Mouse (Mus musculus) liver, adult 2 months (tissue): ENCODE data around the gene Uckl1. TPM values are rescaled to one million over a fixed set of nuclear protein-coding genes. Genes with fewer than 3 reads are reported as not detected.
A peak's percentile ranks its signal among the peaks of the same experiment; 100 is the strongest.

Source experiments
- DNase-seq: peaks from one replicate; pipeline ENCODE4 v3.0.0-alpha.2; 2011; ENCODE audit warnings: low read depth, low spot score; ENCODE audit errors: extremely low read depth
- H3K27ac ChIP-seq: fragments of 200-500 bp; replicated peaks from 2 replicates; pipeline ENCODE4 v1.5.1; 2012; ENCODE audit warnings: low read depth, mild to moderate bottlenecking, control low read depth, inconsistent platforms, low read length; ENCODE audit not compliant: insufficient read depth
- H3K27me3 ChIP-seq: fragments of 200-500 bp; 2 replicates; pipeline ENCODE4 v1.6.1; 2012; ENCODE audit warnings: mild to moderate bottlenecking, moderate library complexity, low read length, inconsistent platforms; ENCODE audit not compliant: control insufficient read depth, insufficient read depth
- H3K36me3 ChIP-seq: fragments of 200-500 bp; 2 replicates; pipeline ENCODE4 v1.6.1; 2012; ENCODE audit warnings: low read length, inconsistent platforms; ENCODE audit not compliant: control insufficient read depth, insufficient read depth
- H3K4me1 ChIP-seq: fragments of 200-500 bp; 2 replicates; pipeline ENCODE4 v1.6.1; 2011; ENCODE audit warnings: low read length; ENCODE audit not compliant: control insufficient read depth, insufficient read depth
- H3K4me3 ChIP-seq: fragments of 200-500 bp; 2 replicates; pipeline ENCODE4 v1.5.1; 2011; ENCODE audit warnings: low read depth, mild to moderate bottlenecking, control low read depth, low read length, moderate library complexity; ENCODE audit not compliant: insufficient read depth
- H3K79me2 ChIP-seq: fragments of 200-500 bp; 2 replicates; pipeline ENCODE4 v1.6.1; 2012; ENCODE audit warnings: inconsistent platforms, mild to moderate bottlenecking, low read length, moderate library complexity; ENCODE audit not compliant: control insufficient read depth, insufficient read depth
- H3K9ac ChIP-seq: fragments of 200-500 bp; 2 replicates; pipeline ENCODE4 v1.6.1; 2012; ENCODE audit warnings: low read depth, mild to moderate bottlenecking, control low read depth, inconsistent platforms, low read length
- CTCF ChIP-seq: fragments of 200-500 bp; IDR thresholded peaks from 2 replicates; pipeline ENCODE4 v1.5.1; 2011; ENCODE audit warnings: low read depth, low read length, control low read depth
- POLR2A ChIP-seq: fragments of 200-500 bp; IDR thresholded peaks from 2 replicates; pipeline ENCODE4 v1.6.1; 2011; ENCODE audit warnings: low read length, control low read depth; ENCODE audit not compliant: insufficient read depth; ENCODE audit errors: extremely low read depth
- WGBS: fragments of 180-500 bp; shearing (Covaris S2); methylation state at CpG from one replicate; pipeline ENCODE4 v1.1.7; 2018; 5-methylcytosine and 5-hydroxymethylcytosine counted together
- polyA plus RNA-seq: library from polyadenylated mRNA; depleted of rRNA; stranded (reverse); fragments of >200 nt; gene quantifications from 2 replicates; pipeline ENCODE4 v1.2.3, GENCODE M21; 2012
- total RNA-seq: library from RNA; depleted of rRNA; stranded (reverse); fragments of >200 nt; gene quantifications from 2 replicates; pipeline ENCODE4 v1.2.3, GENCODE M21; 2014

The Uckl1 gene
- total and polyA plus RNA-seq, 2 experiments: 30.9 to 90.1 TPM

GRCm38 (mm10) chr2:181597378-181598061 is 12.8 kb upstream of the Uckl1 start:
- Histone ChIP-seq H3K36me3 (no peaks in the 10 kb centered on the region), H3K79me2 (peaks cover 5% of the 10 kb centered on the region; the same call in 1 of the 2 replicates), H3K4me3 (no peak overlapping the region), H3K27ac (no peak overlapping the region), H3K27me3 (no peaks in the 10 kb centered on the region), H3K4me1 (peaks cover 5% of the 10 kb centered on the region), H3K9ac (no peak overlapping the region)
- DNase-seq: no peak
- no peak for TF ChIP-seq POLR2A
- no peak for TF ChIP-seq CTCF
- 88% methylated on average over 7 of the region's 7 CpGs for WGBS

DNA sequence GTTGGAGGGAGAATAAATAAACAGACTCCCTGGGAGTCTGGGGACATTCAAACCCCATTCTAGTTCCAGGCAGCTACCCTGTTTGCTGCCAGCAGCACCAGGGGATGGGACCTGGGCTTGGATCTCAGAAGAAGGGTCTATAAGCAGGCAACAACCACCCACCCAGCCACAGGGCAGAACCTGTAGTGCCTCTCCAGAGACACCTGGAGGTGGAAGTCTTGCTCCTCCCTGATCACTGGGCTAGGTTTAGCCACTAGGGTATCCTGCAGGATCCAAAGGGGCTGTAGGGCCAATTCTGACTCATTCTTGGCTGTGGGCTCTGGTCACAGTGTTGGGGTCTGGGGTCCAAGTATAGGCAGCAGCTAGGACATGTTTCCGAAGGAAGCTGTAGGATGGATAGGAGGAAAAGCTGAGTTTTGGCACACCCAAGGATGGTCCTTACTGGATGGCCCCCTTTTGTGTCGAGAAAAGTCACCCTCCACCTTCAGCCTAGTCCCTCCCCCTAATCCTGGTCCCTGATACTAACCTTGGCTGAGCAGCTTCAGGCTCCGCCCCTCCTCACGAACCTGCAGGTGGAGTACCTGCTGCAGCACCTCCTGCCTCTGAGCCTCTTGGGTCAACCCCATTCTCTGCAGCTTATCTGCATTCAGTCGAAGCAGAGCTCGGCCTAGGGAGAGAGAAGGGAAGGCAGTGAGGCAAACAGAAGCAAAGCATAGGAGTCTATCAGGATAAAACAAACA is 11.7 kb upstream of the Uckl1 start:
- 69% methylated on average over 6 of the region's 6 CpGs for WGBS
- H3K4me3 ChIP-seq: no peak overlapping the region
- H3K4me1 ChIP-seq: peaks cover 3% of the 10 kb centered on the region

DNA sequence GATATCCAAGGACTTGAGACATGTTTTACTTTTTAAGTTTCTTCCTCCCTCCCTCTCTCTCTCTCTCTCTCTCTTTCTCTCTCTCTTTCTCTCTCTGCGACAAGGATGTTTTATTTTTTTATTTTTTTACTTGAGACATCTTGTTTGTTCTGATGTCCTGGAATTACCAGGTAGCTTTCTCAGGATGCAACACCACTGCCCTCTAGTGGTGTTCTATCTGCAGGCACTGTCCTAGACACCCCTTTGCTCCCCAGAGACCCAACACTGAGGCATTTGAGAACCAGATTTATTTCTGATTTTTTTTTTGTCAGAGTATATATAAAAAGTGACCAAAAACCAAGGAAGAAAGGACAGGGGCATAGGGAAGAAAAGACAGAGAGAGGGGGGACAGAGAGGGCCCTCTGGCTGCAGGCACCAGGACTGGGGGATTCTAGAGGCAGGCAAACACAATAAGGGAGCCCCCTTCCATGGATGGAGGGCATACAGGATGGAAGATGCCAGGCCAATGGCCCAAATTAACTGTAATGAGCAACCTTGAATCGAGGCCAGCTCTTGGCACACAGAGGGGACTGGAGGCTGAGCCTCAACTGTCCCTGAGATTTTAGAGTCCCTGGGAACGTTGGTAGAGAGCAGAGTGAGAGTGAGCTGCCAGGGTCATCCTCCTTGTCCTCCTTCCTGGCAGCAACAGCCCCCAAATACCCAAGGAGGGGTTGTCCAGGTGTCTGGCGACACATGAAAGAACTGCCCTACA is 10.4 kb upstream of the Uckl1 start:
- no peaks in the 10 kb centered on the region for H3K36me3 ChIP-seq
- no peak overlapping the region for H3K9ac ChIP-seq
- WGBS: 55% methylated on average over 4 of the region's 4 CpGs
- H3K4me1 ChIP-seq: peaks cover 4% of the 10 kb centered on the region; the same call in 1 of the 2 replicates
- peak; percentile 58 for DNase-seq
- H3K79me2 ChIP-seq: no peaks in the 10 kb centered on the region; the same call in 1 of the 2 replicates
- H3K27ac ChIP-seq: no peak overlapping the region
- TF ChIP-seq CTCF (peak; percentile 59; the same call in 1 of the 2 replicates), POLR2A (no peak)
- no peaks in the 10 kb centered on the region for H3K27me3 ChIP-seq
- no peak overlapping the region for H3K4me3 ChIP-seq

More for the DNA sequence above, 11.7 kb upstream of the Uckl1 start:
- Histone ChIP-seq H3K9ac (no peak overlapping the region), H3K27ac (no peak overlapping the region), H3K36me3 (no peaks in the 10 kb centered on the region), H3K27me3 (no peaks in the 10 kb centered on the region), H3K79me2 (peaks cover 2% of the 10 kb centered on the region; the same call in 1 of the 2 replicates)
- no peak for DNase-seq
- TF ChIP-seq CTCF (no peak), POLR2A (no peak)

GRCm38 (mm10) chr2:181593937-181594336 is 9.2 kb upstream of the Uckl1 start:
- Histone ChIP-seq H3K79me2 (no peaks in the 10 kb centered on the region; the same call in 1 of the 2 replicates), H3K27ac (no peak overlapping the region), H3K36me3 (no peaks in the 10 kb centered on the region), H3K9ac (no peak overlapping the region), H3K27me3 (no peaks in the 10 kb centered on the region), H3K4me1 (peaks cover 4% of the 10 kb centered on the region; the same call in 1 of the 2 replicates), H3K4me3 (no peak overlapping the region)
- TF ChIP-seq POLR2A (no peak), CTCF (no peak)
- no peak for DNase-seq

- peak overlapping the region; percentile 43 for H3K27ac ChIP-seq
- 3% methylated on average over 6 of the region's 6 CpGs for WGBS
- H3K79me2 ChIP-seq: no peaks in the 10 kb centered on the region; the same call in 1 of the 2 replicates
- TF ChIP-seq POLR2A: no peak
- no peak for TF ChIP-seq CTCF
- H3K4me1 ChIP-seq: peaks cover 4% of the 10 kb centered on the region; the same call in 1 of the 2 replicates
- no peaks in the 10 kb centered on the region for H3K27me3 ChIP-seq
- H3K36me3 ChIP-seq: no peaks in the 10 kb centered on the region; the same call in 1 of the 2 replicates
- peak overlapping the region; percentile 88 for H3K4me3 ChIP-seq
- H3K9ac ChIP-seq: peak overlapping the region; percentile 97
- peak; percentile 41 for DNase-seq
Measured at GRCm38 (mm10) chr2:181593042-181593421, 8.3 kb upstream of the Uckl1 start.
